Mouse (Mus musculus) liver, embryonic 16.5 days (tissue): ENCODE data around the gene Fndc5. TPM values are rescaled to one million over a fixed set of nuclear protein-coding genes. Genes with fewer than 3 reads are reported as not detected.

Experiments
- ATAC-seq: fragments of 200-750 bp; cut with Nextera tagmentation; 2 replicates; pipeline ENCODE4 v1.8.0; 2017; ENCODE audit warnings: low read depth, mild to moderate bottlenecking, moderate number of reproducible peaks, moderate library complexity
- H3K27ac ChIP-seq: fragments of 300-500 bp; sonication (generic); 2 replicates; pipeline ENCODE4 v1.5.1; 2014; ENCODE audit warnings: mild to moderate bottlenecking, low read length
- H3K27me3 ChIP-seq: fragments of 300-500 bp; sonication (generic); 2 replicates; pipeline ENCODE4 v1.6.1; 2014; ENCODE audit warnings: low read depth, low read length, mixed read lengths; ENCODE audit not compliant: control insufficient read depth, insufficient read depth
- H3K36me3 ChIP-seq: fragments of 300-500 bp; sonication (generic); 2 replicates; pipeline ENCODE4 v1.6.1; 2014; ENCODE audit warnings: mild to moderate bottlenecking; ENCODE audit not compliant: control insufficient read depth, insufficient read depth
- H3K4me1 ChIP-seq: fragments of 300-500 bp; sonication (generic); 2 replicates; pipeline ENCODE4 v1.6.1; 2014; ENCODE audit warnings: low read depth, low read length, mixed read lengths; ENCODE audit not compliant: control insufficient read depth
- H3K4me2 ChIP-seq: fragments of 300-500 bp; sonication (generic); 2 replicates; pipeline ENCODE4 v1.6.1; 2014; ENCODE audit warnings: low read depth, low read length, mixed read lengths
- H3K4me3 ChIP-seq: fragments of 300-500 bp; sonication (generic); 2 replicates; pipeline ENCODE4 v1.5.1; 2014; ENCODE audit warnings: low read depth, mild to moderate bottlenecking, low read length
- H3K9ac ChIP-seq: fragments of 300-500 bp; sonication (generic); 2 replicates; pipeline ENCODE4 v1.6.1; 2014; ENCODE audit warnings: low read depth, low read length
- H3K9me3 ChIP-seq: fragments of 300-500 bp; sonication (generic); replicated peaks from 2 replicates; pipeline ENCODE4 v1.6.1; 2016; ENCODE audit warnings: low read length; ENCODE audit not compliant: control insufficient read depth
- WGBS: fragments of 180-500 bp; shearing (Covaris S2); extraction: QIAGEN DNeasy Blood & Tissue Kit; methylation state at CpG from one replicate; pipeline ENCODE4 v1.1.7; 2014; ENCODE audit not compliant: insufficient replicate concordance; 5-methylcytosine and 5-hydroxymethylcytosine counted together
- polyA plus RNA-seq: library from polyadenylated mRNA; unstranded; fragments of >200 nt; fragmentation: Nextera tagmentation; extraction: Ambion mirVana; gene quantifications from 2 replicates; pipeline ENCODE4 v1.2.1, GENCODE M21; 2015

The Fndc5 gene
- polyA plus RNA-seq, 1 experiment from 2014 or later: 0.71 TPM

DNA sequence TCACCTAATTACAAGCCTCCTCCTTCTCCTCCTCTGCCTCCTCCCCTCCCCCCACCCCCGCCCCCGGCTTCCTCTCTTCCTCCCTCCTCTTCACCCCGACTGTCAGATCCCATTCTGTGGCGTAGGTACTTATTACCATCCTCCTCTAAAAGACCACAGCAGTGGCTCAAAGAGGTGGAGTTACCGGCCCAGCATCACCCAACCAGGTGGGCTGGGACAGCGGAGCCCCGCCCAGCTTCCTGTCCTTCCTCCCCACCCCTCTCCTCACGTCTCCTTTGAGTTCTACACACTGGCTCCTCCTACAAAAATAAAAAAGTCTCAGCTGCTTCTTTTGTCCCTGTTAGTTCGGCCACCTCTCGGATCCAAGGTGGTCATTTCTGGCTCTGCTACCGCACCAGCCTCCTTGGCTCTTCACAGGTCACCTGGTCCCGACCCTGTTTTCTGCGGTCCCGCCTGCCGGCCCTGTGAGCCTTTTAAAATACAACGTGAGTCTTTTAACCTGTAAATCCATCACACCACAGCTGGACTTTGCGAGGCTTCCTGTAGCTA is 6.0 kb upstream of the Fndc5 start:
- Histone ChIP-seq H3K9ac (0 out of 2 replicates have a peak overlapping the region, but pooled peaks have one; percentile 16), H3K9me3 (no peaks in the 10 kb centered on the region), H3K4me2 (peak overlapping the region; percentile 53), H3K36me3 (no peaks in the 10 kb centered on the region), H3K4me1 (peaks cover 10% of the 10 kb centered on the region), H3K27ac (no peak overlapping the region), H3K4me3 (peak overlapping the region; percentile 26), H3K27me3 (peaks cover 44% of the 10 kb centered on the region)
- 6% methylated on average over 17 of the region's 17 CpGs for WGBS
- ATAC-seq: no peak

DNA sequence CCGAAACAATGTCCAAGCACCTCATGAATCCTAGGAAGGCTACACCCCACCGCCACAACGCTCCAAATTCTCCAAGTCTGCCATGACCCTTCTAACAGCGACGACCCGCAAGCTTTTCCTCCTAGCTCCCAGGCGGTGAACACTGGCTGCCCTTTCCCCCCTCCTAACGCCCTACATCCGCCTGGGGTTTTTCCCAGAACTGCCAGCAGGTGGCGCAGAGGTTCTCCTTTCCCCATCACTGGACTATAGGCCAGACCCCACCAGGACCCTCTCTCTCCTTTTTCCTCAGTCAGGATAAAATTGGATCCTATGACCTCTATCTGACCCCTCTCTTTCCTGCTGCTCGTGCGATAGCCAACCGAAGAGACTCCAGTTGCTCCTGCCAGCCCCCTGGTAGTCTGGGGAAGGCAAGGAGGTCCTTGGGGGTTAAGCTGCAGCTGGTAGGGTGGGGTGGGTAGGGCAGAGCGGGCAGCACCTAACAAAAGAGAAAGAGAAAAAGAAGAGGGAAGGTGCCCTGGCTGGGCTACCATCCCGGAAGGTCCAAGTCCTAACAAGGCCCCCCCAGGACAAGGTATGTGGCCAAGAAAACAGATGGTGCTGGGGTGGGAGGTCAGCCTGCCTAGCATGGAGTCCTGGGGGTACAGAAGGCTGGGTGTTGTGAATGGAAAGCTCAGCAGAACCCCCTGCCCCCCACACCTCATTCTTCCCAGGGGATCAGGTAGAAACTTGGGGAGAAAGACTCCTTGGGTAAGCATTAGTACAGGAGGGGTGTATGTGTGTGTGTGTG is 1.8 kb upstream of the Fndc5 start:
- no peak overlapping the region for H3K4me3 ChIP-seq
- H3K9me3 ChIP-seq: no peaks in the 10 kb centered on the region
- no peaks in the 10 kb centered on the region for H3K36me3 ChIP-seq
- 7% methylated on average over 15 of the region's 15 CpGs for WGBS
- peaks cover 64% of the 10 kb centered on the region for H3K27me3 ChIP-seq
- H3K4me1 ChIP-seq: peaks cover 39% of the 10 kb centered on the region
- peak overlapping the region; percentile 22; the same call in 1 of the 2 replicates for H3K4me2 ChIP-seq
- ATAC-seq: no peak
- H3K9ac ChIP-seq: no peak overlapping the region
- H3K27ac ChIP-seq: no peak overlapping the region

DNA sequence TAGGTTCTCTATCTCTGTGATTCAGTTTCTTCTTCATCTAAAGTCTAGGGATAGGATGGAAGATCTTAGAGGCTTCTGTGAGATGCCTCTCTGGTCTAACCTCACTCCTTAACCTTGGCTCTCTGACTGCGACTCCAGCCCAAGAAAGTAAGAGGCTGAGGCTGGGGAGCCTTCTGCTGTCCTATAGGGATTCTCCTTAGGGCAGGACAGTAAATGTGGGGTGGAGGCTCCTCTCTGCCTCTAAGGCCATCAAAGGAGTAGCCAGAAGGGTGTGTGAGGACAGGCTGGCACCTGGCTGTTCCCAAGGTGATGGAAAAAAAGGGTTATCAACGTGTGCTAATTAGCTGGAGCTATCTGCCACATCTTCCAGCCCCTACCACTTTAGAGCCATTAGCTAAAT is 1.2 kb upstream of the Fndc5 start:
- H3K27ac ChIP-seq: no peak overlapping the region
- peaks cover 41% of the 10 kb centered on the region for H3K4me1 ChIP-seq
- no peak overlapping the region for H3K4me2 ChIP-seq
- peaks cover 60% of the 10 kb centered on the region for H3K27me3 ChIP-seq
- 33% methylated on average over 2 of the region's 2 CpGs for WGBS
- no peak overlapping the region for H3K4me3 ChIP-seq
- H3K36me3 ChIP-seq: no peaks in the 10 kb centered on the region
- H3K9me3 ChIP-seq: no peaks in the 10 kb centered on the region
- no peak overlapping the region for H3K9ac ChIP-seq
- no peak for ATAC-seq

DNA sequence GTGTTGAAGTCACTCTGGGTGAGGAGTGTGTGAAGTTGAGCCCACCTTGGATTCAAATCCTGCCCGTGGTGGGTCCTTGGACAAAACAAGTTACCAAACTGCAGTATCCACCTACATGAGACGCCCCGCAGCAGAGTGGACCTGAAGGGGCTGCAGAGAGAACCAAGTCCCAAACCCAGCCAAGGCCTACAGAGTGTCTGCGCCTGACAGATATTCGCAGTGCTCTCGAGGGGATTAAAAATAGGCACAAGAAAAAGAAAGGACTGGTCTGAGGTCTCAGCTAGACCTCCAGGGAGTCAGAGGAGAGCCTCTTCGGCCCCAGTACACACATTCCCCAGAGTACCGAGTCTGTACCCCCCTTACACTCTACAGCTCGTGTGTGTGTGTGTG is 615 bp upstream of the Fndc5 start:
- H3K9me3 ChIP-seq: no peaks in the 10 kb centered on the region
- 34% methylated on average over 9 of the region's 9 CpGs for WGBS
- no peak overlapping the region for H3K27ac ChIP-seq
- H3K4me3 ChIP-seq: peak overlapping the region; percentile 58
- peaks cover 42% of the 10 kb centered on the region for H3K4me1 ChIP-seq
- no peaks in the 10 kb centered on the region for H3K36me3 ChIP-seq
- peaks cover 55% of the 10 kb centered on the region for H3K27me3 ChIP-seq
- H3K4me2 ChIP-seq: peak overlapping the region; percentile 72
- ATAC-seq: no peak
- H3K9ac ChIP-seq: no peak overlapping the region; the same call in 1 of the 2 replicates

DNA sequence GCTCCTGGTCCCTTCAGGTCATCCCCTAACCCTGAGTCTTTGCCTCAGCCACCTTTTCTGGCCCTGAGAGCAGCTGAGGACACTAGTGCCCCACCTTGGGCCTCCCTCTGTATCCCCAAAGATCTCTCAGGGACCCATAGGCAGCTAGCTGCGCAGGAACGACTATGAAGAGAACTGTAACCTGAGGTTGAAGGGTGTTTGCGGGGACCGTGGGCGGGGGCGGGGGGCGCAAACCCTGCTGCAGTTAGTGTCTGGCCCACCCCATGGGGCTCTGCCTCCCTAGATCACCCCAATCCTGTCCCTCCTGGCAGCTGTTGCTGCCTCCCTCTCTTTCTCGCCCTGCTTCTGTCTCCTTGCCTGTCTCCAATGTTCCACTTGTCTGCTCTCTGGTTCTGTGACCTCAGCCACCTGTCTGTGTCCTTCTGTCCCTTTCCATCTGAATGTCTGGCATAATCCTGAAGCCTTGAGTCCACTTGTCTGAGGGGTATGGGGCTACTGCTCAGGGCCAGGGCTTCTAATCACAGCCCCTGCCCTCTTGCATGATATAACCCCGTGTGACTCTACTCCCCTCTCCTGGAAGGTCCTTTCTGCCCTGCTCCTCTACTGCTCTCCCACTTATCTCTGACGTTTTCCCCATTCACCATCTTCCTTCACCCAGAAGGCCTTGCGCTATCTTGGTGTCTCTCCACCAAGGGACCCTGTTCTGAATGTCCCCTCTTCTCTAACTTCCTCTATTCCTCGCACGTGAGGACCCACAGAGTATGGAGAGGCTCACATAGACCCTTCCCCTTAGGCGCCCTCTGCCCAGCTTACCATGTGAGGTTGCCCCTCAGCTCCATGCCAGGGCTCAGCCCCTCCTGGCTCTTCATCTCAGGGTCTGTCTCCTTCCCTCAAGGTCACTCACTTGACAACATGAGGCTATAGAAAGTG is 858 bp downstream of the Fndc5 start:
- ATAC-seq: no peak
- Histone ChIP-seq H3K9ac (no peak overlapping the region), H3K36me3 (no peaks in the 10 kb centered on the region), H3K27ac (no peak overlapping the region), H3K4me2 (peak overlapping the region; percentile 72), H3K4me1 (peaks cover 54% of the 10 kb centered on the region), H3K9me3 (no peaks in the 10 kb centered on the region), H3K4me3 (peak overlapping the region; percentile 58), H3K27me3 (peaks cover 45% of the 10 kb centered on the region)
- 35% methylated on average over 14 of the region's 14 CpGs for WGBS

DNA sequence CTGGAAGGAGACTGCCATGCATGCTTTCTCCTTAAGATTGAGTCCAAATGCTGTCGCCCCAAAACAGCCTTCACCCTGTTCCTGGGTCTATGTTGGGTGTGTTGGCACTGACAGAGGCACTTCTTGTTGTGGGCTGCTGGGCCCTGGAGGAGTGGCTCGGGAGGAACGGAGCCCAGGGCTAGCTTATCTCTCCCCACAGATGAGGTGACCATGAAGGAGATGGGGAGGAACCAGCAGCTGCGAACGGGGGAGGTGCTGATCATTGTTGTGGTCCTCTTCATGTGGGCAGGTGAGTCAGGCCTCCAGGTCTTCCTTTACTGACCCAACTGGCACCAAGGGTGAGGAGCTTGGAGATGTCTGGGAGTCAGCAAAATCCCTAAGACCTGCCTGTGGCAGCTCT is 2.8 kb downstream of the Fndc5 start:
- Histone ChIP-seq H3K9ac (peak overlapping the region; percentile 47), H3K9me3 (no peaks in the 10 kb centered on the region), H3K4me2 (peak overlapping the region; percentile 54), H3K4me3 (peak overlapping the region; percentile 14; the same call in 1 of the 2 replicates), H3K4me1 (peaks cover 53% of the 10 kb centered on the region), H3K36me3 (no peaks in the 10 kb centered on the region), H3K27me3 (peaks cover 40% of the 10 kb centered on the region), H3K27ac (peak overlapping the region; percentile 87)
- peak; percentile 94 for ATAC-seq
- WGBS: 31% methylated on average over 5 of the region's 5 CpGs

DNA sequence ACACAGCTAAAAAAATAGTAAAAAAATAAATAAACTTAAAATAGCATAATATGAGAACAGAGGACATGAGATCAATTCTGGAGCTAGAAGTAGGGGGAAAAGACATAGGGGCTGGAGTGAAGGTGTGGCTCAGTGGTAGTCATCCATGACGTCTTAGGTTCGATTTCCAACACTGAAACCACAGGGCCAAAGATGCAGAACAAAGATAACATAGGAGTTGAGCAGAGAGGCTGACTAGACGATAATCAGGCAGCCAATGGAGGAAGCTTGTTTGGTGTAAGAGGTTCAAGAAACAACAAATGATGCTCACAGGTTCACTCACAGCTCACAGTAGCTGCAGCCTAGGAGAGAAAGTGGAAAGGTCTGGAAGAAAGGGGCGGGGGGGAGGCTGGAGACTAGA is 4.0 kb downstream of the Fndc5 start:
- Histone ChIP-seq H3K27me3 (peaks cover 29% of the 10 kb centered on the region), H3K4me3 (no peak overlapping the region), H3K9me3 (no peaks in the 10 kb centered on the region), H3K36me3 (no peaks in the 10 kb centered on the region), H3K9ac (peak overlapping the region; percentile 11; the same call in 1 of the 2 replicates), H3K4me1 (peaks cover 52% of the 10 kb centered on the region), H3K27ac (peak overlapping the region; percentile 87), H3K4me2 (peak overlapping the region; percentile 40)
- ATAC-seq: peak; percentile 32
- WGBS: 20% methylated on average over 4 of the region's 4 CpGs

DNA sequence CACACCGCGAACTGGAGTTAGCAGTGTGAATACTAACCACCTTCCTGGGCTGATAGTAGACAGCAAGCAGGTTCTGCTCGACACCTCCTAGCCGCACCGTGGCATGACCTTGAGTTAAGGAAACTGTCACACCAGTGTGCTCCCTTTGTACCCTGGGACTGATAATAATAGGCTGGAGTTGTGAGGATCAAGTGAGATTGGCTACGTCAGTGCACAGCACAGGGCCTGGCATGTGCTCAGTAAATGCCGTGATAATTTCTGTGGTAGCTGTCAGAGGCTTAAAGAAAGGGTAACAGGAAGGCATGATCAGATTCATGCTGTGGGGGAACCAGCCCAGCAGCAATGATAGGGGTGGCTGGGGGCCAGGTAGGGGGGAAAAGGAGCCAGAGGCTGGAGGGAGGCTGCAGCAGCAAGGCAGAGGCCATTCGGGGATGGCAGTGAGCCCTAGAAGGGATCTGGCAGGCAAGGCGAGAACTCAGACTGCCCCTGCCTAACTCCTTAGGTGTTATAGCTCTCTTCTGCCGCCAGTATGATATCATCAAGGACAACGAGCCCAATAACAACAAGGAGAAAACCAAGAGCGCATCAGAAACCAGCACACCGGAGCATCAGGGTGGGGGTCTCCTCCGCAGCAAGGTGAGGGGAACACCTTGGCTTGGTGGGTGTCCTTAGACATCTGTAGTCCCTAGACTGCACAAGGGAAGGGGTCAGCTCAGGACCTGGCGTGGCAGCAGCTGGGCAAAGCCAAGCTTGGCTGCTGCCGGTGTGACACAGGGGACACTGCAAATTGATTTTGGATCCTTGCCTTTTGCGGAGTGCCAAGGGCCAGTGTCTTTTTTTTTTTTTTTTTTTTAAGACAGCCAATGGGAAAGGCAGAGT is 5.0 kb downstream of the Fndc5 start:
- peak; percentile 18 for ATAC-seq
- Histone ChIP-seq H3K27me3 (peaks cover 19% of the 10 kb centered on the region), H3K9me3 (no peaks in the 10 kb centered on the region), H3K9ac (0 out of 2 replicates have a peak overlapping the region, but pooled peaks have one; percentile 5), H3K36me3 (no peaks in the 10 kb centered on the region), H3K4me3 (no peak overlapping the region), H3K27ac (peak overlapping the region; percentile 87), H3K4me2 (peak overlapping the region; percentile 40; the same call in 1 of the 2 replicates), H3K4me1 (peaks cover 47% of the 10 kb centered on the region)
- WGBS: 50% methylated on average over 17 of the region's 17 CpGs
